Mouse (Mus musculus) embryo, embryonic 11 days (tissue): ENCODE data around the gene Bdp1.

Source experiments
- DNase-seq: peaks from one replicate; pipeline ENCODE4 v3.0.0-alpha.2; 2015

Bdp1 gene

DNA sequence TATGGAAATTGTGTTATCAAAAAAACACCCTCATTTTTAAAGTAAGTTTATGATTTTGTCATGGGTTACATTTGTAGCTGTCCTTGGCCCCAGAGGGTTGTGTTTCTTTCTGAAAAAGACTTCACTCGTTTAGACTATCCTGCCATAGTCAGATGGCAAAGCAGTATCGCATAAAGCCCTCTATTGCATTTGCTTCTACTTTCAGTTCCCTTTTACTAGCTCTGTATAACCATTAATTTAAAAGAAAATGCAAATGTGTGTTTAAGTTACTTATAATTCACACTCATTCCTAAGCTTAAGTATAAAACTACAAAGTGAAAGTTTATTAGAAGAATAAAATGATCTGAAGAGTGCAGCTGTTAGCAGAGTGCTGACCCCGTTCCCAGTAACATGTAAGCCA is 104.8 kb downstream of the Bdp1 start:
- no peak for DNase-seq

DNA sequence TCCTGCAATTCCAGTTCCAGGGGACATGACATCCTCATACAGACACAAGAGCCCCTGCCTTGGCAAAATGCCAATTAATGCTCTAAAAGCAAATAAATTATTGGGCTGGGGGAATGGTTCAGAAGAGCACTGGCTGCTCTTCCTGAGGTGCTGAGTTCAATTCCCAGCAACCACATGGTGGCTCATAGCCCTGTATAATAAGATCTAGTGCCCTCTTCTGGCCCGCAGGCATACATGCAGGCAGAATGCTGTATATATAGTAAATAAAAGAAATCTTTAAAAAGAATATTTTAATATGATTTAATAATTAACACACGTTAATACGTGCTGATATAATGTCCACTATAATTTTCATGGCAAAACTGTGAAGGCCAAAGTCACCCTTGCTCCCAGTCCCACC is 105.8 kb downstream of the Bdp1 start:
- DNase-seq, result no peak

DNA sequence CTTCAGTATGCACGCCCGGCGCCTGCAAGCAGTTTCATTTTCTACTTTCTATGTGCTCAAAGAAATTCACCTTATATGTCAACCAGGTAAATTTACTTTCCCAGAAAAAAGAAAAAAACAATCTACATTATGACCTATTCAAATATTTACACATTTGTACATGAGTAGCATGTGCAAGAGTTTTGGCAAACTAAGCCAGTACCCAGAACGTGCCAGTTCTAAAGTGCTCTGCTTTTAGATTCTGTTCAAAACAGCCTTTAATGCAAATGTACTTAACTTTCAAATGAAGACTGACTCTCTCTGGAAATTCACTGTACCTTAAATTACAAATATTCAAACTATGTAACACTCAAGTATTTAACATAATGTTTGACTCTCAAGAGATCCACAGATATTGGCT is 114.3 kb downstream of the Bdp1 start:
- no peak for DNase-seq

DNA sequence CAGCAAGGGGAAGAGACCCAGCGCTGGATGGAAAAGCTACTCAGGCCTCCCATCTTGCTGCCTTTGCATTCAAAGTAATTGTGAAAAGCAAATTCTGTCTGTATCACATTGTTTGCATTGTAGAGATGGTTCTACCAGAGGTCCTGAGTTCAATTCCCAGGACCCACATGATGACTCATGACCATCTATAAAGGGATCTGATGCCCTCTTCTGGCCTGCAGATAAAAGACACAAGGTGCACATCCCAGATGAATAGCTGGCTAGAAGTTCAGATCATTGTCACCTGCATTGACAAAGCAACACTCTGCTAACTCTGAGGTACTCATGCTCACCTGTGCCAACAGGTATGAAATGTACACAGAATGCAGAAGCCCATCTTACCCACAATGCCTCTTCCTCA is 120.5 kb downstream of the Bdp1 start:
- DNase-seq, result no peak

DNA sequence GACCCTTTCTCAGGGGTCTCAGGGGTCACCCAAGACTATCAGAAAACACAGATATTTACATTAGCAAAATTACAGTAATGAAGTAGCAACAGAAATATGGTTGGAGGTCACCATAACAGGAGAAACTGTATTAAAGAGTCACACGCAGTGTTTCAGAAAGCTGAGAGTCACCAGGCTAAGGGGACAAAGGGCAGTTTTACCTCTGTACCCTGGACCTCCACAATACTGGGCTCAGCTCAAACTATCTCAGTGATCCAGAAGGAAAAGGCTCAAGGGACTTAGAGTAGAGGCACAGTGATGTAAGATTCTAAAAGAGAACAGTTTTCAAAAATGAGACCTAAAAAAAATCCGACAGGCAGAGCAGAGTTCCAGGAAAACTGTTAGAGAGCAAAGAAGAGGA is 124.5 kb downstream of the Bdp1 start:
- DNase-seq, result no peak

DNA sequence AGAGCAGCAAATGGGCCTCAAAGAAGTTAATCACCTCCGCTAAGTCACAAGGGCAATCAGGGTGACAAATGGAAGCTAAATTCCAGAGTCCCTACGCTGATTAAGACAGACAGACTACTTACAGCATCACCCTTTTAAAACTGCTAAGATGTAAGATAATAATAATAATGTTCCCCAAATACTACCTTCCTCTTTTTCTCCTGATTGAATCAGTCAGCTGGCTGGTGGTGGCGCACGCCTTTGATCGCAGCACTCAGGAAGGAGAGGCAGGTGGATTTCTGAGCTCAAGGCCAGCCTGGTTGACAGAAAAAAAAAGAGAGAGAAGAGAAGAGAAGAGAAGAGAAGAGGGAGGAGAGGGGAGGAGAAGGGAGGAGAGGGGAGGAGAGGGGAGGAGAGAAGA is 133.8 kb downstream of the Bdp1 start:
- DNase-seq, result no peak
